Mouse (Mus musculus) forebrain, embryonic 13.5 days (tissue): ENCODE results near the gene Tenm3. TPM values are rescaled to one million over a fixed set of nuclear protein-coding genes. Genes with fewer than 3 reads are reported as not detected.

ENCODE experiments used
- ATAC-seq: fragments of 200-750 bp; cut with Nextera tagmentation; 2 replicates; pipeline ENCODE4 v1.8.0; 2017
- H3K27ac ChIP-seq: fragments of 300-500 bp; sonication (generic); 2 replicates; pipeline ENCODE4 v1.5.1; 2015; ENCODE audit warnings: inconsistent platforms, mild to moderate bottlenecking, moderate library complexity
- H3K27me3 ChIP-seq: fragments of 300-500 bp; sonication (generic); 2 replicates; pipeline ENCODE4 v1.6.1; 2015; ENCODE audit warnings: mild to moderate bottlenecking, inconsistent platforms
- H3K36me3 ChIP-seq: fragments of 300-500 bp; sonication (generic); 2 replicates; pipeline ENCODE4 v1.6.1; 2015; ENCODE audit warnings: mild to moderate bottlenecking, inconsistent platforms; ENCODE audit not compliant: poor library complexity, severe bottlenecking
- H3K4me1 ChIP-seq: fragments of 300-500 bp; sonication (generic); 2 replicates; pipeline ENCODE4 v1.6.1; 2015; ENCODE audit warnings: inconsistent platforms
- H3K4me2 ChIP-seq: fragments of 300-500 bp; sonication (generic); 2 replicates; pipeline ENCODE4 v1.6.1; 2015; ENCODE audit warnings: inconsistent platforms, mild to moderate bottlenecking, moderate library complexity
- H3K4me3 ChIP-seq: fragments of 300-500 bp; sonication (generic); 2 replicates; pipeline ENCODE4 v1.5.1; 2015; ENCODE audit warnings: mild to moderate bottlenecking, inconsistent platforms
- H3K9ac ChIP-seq: fragments of 300-500 bp; sonication (generic); 2 replicates; pipeline ENCODE4 v1.6.1; 2015; ENCODE audit warnings: mild to moderate bottlenecking, inconsistent platforms
- H3K9me3 ChIP-seq: fragments of 300-500 bp; sonication (generic); replicated peaks from 2 replicates; pipeline ENCODE4 v1.6.1; 2016; ENCODE audit warnings: inconsistent platforms
- WGBS: fragments of 180-500 bp; shearing (Covaris S2); methylation state at CpG from one replicate; pipeline ENCODE4 v1.1.7; 2015; 5-methylcytosine and 5-hydroxymethylcytosine counted together
- polyA plus RNA-seq: library from polyadenylated mRNA; unstranded; fragments of >200 nt; fragmentation: Nextera tagmentation; extraction: Ambion mirVana; gene quantifications from 2 replicates; pipeline ENCODE4 v1.2.1, GENCODE M21; 2015

Tenm3 gene
- polyA plus RNA-seq, 1 experiment from 2014 or later = 20.6 TPM

GRCm38 (mm10) chr8:48507719-48508501 is 335.8 kb downstream of the Tenm3 start:
- WGBS = 58% methylated on average over 10 of the region's 10 CpGs
- Histone ChIP-seq H3K4me2 (peak overlapping the region; percentile 4; the same call in 1 of the 2 replicates), H3K27ac (no peak overlapping the region)

DNA sequence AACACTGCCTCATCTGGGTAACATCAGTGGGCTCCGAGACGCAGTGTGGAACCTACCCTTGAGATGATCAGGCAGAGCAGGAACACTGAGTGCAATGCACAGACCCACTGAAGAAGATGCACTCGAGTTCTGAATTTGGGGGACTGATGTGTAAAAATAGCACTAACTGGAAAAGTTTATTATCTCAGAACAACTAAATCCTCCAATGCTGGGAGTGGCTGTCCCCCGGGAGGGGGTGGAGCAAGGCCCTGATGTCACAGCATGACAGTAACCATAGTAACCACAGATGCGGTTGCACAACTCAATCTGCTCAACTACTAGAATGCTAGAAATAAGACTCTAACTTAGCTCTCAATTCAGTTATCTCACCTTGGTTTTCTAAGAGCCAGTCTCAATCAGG is 351.3 kb downstream of the Tenm3 start:
- H3K36me3 ChIP-seq = no peaks in the 10 kb centered on the region
- no peak overlapping the region for H3K27ac ChIP-seq
- H3K27me3 ChIP-seq = no peaks in the 10 kb centered on the region
- no peak overlapping the region for H3K9ac ChIP-seq
- no peak overlapping the region for H3K4me3 ChIP-seq
- no peak for ATAC-seq
- WGBS = 77% methylated on average over 5 of the region's 5 CpGs
- H3K9me3 ChIP-seq = no peaks in the 10 kb centered on the region
- H3K4me1 ChIP-seq = peaks cover 35% of the 10 kb centered on the region
- H3K4me2 ChIP-seq = no peak overlapping the region

More at GRCm38 (mm10) chr8:48507719-48508501, 335.8 kb downstream of the Tenm3 start:
- peak; percentile 39; the same call in 1 of the 2 replicates for ATAC-seq
- H3K27me3 ChIP-seq = no peaks in the 10 kb centered on the region
- no peaks in the 10 kb centered on the region for H3K36me3 ChIP-seq
- no peak overlapping the region for H3K4me3 ChIP-seq
- no peaks in the 10 kb centered on the region for H3K9me3 ChIP-seq
- H3K4me1 ChIP-seq = peaks cover 20% of the 10 kb centered on the region
- H3K9ac ChIP-seq = no peak overlapping the region

GRCm38 (mm10) chr8:48490635-48491165 is 353.1 kb downstream of the Tenm3 start:
- 46% methylated on average over 6 of the region's 6 CpGs for WGBS
- H3K4me2 ChIP-seq = peak overlapping the region; percentile 44

GRCm38 (mm10) chr8:48489936-48490634 is 353.7 kb downstream of the Tenm3 start:
- H3K4me2 ChIP-seq = peak overlapping the region; percentile 44
- no peak overlapping the region for H3K27ac ChIP-seq
- peak; percentile 73; the same call in 1 of the 2 replicates for ATAC-seq
- H3K4me3 ChIP-seq = peak overlapping the region; percentile 10; the same call in 1 of the 2 replicates
- peaks cover 35% of the 10 kb centered on the region for H3K4me1 ChIP-seq
- 50% methylated on average over 18 of the region's 18 CpGs for WGBS
- H3K9ac ChIP-seq = no peak overlapping the region
- H3K9me3 ChIP-seq = no peaks in the 10 kb centered on the region
- H3K36me3 ChIP-seq = no peaks in the 10 kb centered on the region
- H3K27me3 ChIP-seq = no peaks in the 10 kb centered on the region

More at GRCm38 (mm10) chr8:48490635-48491165, 353.1 kb downstream of the Tenm3 start:
- Histone ChIP-seq H3K4me1 (peaks cover 35% of the 10 kb centered on the region), H3K9ac (no peak overlapping the region), H3K27ac (no peak overlapping the region), H3K4me3 (no peak overlapping the region), H3K27me3 (no peaks in the 10 kb centered on the region), H3K9me3 (no peaks in the 10 kb centered on the region), H3K36me3 (no peaks in the 10 kb centered on the region)
- no peak for ATAC-seq

DNA sequence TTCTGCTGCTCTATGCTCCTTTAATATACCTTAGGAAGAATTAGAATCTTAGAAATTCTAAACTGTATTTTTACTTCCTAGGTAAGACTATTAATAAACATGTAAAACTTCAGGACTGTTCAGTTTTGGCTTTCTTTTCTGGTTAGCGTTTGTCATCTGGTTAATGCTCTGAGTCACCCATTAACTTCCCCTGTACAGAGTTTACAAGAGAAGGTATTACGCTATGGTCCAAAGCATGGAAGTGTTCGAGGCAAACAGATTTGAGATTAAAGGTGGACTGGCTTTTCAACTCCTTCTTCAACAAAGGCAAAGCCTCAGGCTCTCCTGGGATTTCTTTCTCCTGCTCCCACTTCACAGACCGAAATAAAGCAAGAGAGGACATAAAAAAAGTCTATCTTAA is 354.3 kb downstream of the Tenm3 start:
- Histone ChIP-seq H3K9me3 (no peaks in the 10 kb centered on the region), H3K9ac (no peak overlapping the region), H3K27me3 (no peaks in the 10 kb centered on the region), H3K4me1 (peaks cover 35% of the 10 kb centered on the region), H3K4me3 (no peak overlapping the region), H3K36me3 (no peaks in the 10 kb centered on the region), H3K4me2 (no peak overlapping the region), H3K27ac (no peak overlapping the region)
- no peak for ATAC-seq
- WGBS = 56% methylated on average over 4 of the region's 4 CpGs

GRCm38 (mm10) chr8:48488809-48489208 is 354.9 kb downstream of the Tenm3 start:
- Histone ChIP-seq H3K4me1 (peaks cover 35% of the 10 kb centered on the region), H3K27ac (no peak overlapping the region), H3K4me3 (no peak overlapping the region), H3K36me3 (no peaks in the 10 kb centered on the region), H3K9ac (no peak overlapping the region), H3K4me2 (no peak overlapping the region), H3K27me3 (no peaks in the 10 kb centered on the region), H3K9me3 (no peaks in the 10 kb centered on the region)
- ATAC-seq = no peak
- WGBS = 65% methylated on average over 7 of the region's 7 CpGs

DNA sequence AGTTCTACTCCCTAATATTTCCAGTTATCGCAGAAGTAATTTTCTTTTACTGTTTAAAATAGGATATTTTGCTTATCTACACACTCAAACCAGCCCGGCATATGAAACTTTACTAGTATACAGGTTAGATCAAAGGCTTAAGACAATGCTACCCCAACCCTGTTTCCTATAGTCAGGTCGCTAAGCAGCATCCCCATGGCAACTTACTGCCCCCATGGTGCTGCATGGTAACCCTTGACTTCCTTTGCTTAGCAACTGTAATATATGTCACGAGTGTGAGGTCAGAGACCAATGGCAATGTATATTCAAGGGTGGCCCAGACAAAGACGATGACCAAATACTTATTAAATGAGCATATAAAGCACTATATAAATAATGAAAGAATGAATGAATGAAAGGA is 359.6 kb downstream of the Tenm3 start:
- Histone ChIP-seq H3K9ac (no peak overlapping the region), H3K4me1 (peaks cover 24% of the 10 kb centered on the region), H3K4me3 (no peak overlapping the region), H3K36me3 (no peaks in the 10 kb centered on the region), H3K27ac (no peak overlapping the region), H3K9me3 (no peaks in the 10 kb centered on the region), H3K27me3 (no peaks in the 10 kb centered on the region), H3K4me2 (no peak overlapping the region)
- ATAC-seq = no peak
- WGBS = 74% methylated on average over 5 of the region's 5 CpGs

DNA sequence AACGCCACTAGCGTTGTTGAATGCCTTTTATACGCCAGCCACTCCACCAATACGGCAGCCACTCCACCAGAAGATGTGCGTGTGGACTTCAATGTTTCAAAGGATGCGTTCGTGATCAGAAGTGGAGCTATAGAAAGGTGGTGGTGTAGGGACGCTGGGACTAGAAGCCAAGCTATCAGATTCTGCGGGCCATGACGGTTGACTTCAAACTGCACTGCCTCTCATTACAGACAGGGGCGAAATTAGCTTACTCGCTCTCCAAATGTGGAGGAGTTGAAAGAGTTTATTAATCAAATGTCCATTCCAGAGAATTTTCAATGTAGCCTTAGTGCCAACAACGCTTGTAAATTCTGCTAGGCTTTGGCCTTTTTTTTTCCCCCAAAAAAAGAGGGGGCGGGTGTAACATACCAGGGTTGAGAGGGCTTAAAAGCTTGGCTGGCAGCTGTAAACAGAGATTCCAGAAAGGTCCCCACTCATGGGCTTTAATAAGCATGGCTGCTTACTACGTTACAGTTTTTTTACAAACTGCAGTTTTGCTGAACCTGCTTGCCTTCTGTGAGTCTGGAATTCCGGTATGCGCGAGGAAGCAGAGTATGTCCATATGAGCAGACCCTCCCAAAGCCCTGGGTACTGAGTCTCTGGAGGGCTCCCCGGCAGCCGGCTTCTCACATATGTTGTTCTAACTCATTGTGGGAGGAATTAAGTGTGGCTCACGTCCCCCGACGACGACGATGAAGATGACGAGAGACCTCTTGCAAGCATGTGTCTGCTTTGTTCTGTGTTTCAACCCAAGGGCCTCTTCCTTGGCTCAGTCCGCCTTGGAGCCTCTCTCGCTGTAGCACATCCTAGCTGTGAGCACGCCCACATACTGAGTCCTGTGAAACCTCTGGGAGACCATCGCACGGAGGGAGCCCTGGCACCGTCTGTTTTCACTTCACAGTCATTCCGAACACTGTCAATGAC is 361.8 kb downstream of the Tenm3 start:
- H3K27ac ChIP-seq = no peak overlapping the region
- 76% methylated on average over 33 of the region's 33 CpGs for WGBS

DNA sequence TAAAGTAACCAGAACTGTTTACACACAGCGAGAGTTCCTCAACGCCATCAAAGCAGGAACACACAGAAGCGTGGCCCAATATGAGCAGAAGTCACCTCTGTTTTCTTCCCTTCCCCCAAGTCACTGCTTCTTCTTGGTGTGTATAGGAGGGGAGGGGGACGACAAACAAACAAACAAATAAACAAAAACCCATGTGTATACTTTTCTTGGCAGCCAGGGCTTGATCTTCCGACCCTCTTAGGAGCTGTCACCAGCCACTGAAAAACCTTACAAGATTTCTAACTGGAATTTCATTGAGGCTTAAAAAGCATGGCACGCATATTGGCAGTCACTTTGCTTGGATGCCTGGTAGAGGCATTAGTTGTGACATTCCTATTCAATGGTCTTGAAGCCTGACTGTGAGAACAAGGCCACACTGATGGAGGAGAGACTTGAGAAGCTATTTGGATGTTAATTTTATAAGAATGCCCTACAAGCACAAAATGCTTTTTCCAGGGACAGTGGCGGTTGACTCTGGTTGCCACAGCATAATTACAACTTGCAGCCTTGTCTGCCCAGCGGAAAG is 366.3 kb downstream of the Tenm3 start:
- H3K27ac ChIP-seq = no peak overlapping the region
- no peak overlapping the region for H3K9ac ChIP-seq
- no peak overlapping the region for H3K4me2 ChIP-seq
- no peaks in the 10 kb centered on the region for H3K9me3 ChIP-seq
- H3K36me3 ChIP-seq = no peaks in the 10 kb centered on the region
- no peaks in the 10 kb centered on the region for H3K27me3 ChIP-seq
- no peak overlapping the region for H3K4me3 ChIP-seq
- peak; percentile 52 for ATAC-seq
- H3K4me1 ChIP-seq = peaks cover 23% of the 10 kb centered on the region
- 50% methylated on average over 8 of the region's 8 CpGs for WGBS

More for the DNA sequence above, 361.8 kb downstream of the Tenm3 start:
- Histone ChIP-seq H3K36me3 (no peaks in the 10 kb centered on the region), H3K4me2 (no peak overlapping the region), H3K27me3 (no peaks in the 10 kb centered on the region), H3K4me1 (peaks cover 20% of the 10 kb centered on the region), H3K9me3 (no peaks in the 10 kb centered on the region), H3K4me3 (no peak overlapping the region), H3K9ac (no peak overlapping the region)
- peak; percentile 50; the same call in 1 of the 2 replicates for ATAC-seq

- H3K4me3 ChIP-seq = no peak overlapping the region
- H3K4me2 ChIP-seq = no peak overlapping the region
- no peaks in the 10 kb centered on the region for H3K36me3 ChIP-seq
- H3K27ac ChIP-seq = no peak overlapping the region
- no peak overlapping the region for H3K9ac ChIP-seq
- peaks cover 18% of the 10 kb centered on the region for H3K4me1 ChIP-seq
- H3K9me3 ChIP-seq = no peaks in the 10 kb centered on the region
- ATAC-seq = no peak
- WGBS = 61% methylated on average over 1 of the region's 1 CpGs
- H3K27me3 ChIP-seq = no peaks in the 10 kb centered on the region
Observed at GRCm38 (mm10) chr8:48476896-48477295, 366.9 kb downstream of the Tenm3 start.

GRCm38 (mm10) chr8:48467633-48468032 is 376.1 kb downstream of the Tenm3 start:
- Histone ChIP-seq H3K36me3 (no peaks in the 10 kb centered on the region), H3K27ac (no peak overlapping the region), H3K4me3 (no peak overlapping the region), H3K9ac (no peak overlapping the region), H3K27me3 (no peaks in the 10 kb centered on the region), H3K4me1 (peaks cover 4% of the 10 kb centered on the region), H3K4me2 (no peak overlapping the region), H3K9me3 (no peaks in the 10 kb centered on the region)
- WGBS = 68% methylated on average over 5 of the region's 5 CpGs
- ATAC-seq = 0 out of 2 replicates have a peak, but pooled peaks have one; percentile 50
